Mouse (Mus musculus) hindbrain, embryonic 13.5 days (tissue): ENCODE data around the gene Ghitm. TPM values are rescaled to one million over a fixed set of nuclear protein-coding genes. Genes with fewer than 3 reads are reported as not detected.

Experiments used
- ATAC-seq: fragments of 200-750 bp; cut with Nextera tagmentation; 2 replicates; pipeline ENCODE4 v1.8.0; 2017; ENCODE audit warnings: moderate TSS enrichment; ENCODE audit not compliant: low FRiP score
- H3K27ac ChIP-seq: fragments of 300-500 bp; sonication (generic); 2 replicates; pipeline ENCODE4 v1.5.1; 2015; ENCODE audit warnings: inconsistent platforms, mild to moderate bottlenecking, moderate library complexity
- H3K27me3 ChIP-seq: fragments of 300-500 bp; sonication (generic); 2 replicates; pipeline ENCODE4 v1.6.1; 2015; ENCODE audit warnings: mild to moderate bottlenecking, inconsistent platforms
- H3K36me3 ChIP-seq: fragments of 300-500 bp; sonication (generic); 2 replicates; pipeline ENCODE4 v1.6.1; 2015; ENCODE audit warnings: mild to moderate bottlenecking, inconsistent platforms
- H3K4me1 ChIP-seq: fragments of 300-500 bp; sonication (generic); replicated peaks from 2 replicates; pipeline ENCODE4 v1.6.1; 2015; ENCODE audit warnings: inconsistent platforms
- H3K4me2 ChIP-seq: fragments of 300-500 bp; sonication (generic); 2 replicates; pipeline ENCODE4 v1.6.1; 2015; ENCODE audit warnings: inconsistent platforms, mild to moderate bottlenecking, moderate library complexity
- H3K4me3 ChIP-seq: fragments of 300-500 bp; sonication (generic); 2 replicates; pipeline ENCODE4 v1.5.1; 2015; ENCODE audit warnings: mild to moderate bottlenecking, inconsistent platforms
- H3K9ac ChIP-seq: fragments of 300-500 bp; sonication (generic); 2 replicates; pipeline ENCODE4 v1.6.1; 2015; ENCODE audit warnings: mild to moderate bottlenecking, inconsistent platforms
- H3K9me3 ChIP-seq: fragments of 300-500 bp; sonication (generic); 2 replicates; pipeline ENCODE4 v1.6.1; 2016; ENCODE audit warnings: inconsistent platforms
- WGBS: fragments of 180-500 bp; shearing (Covaris S2); methylation state at CpG from one replicate; pipeline ENCODE4 v1.1.7; 2015; 5-methylcytosine and 5-hydroxymethylcytosine counted together
- polyA plus RNA-seq: library from polyadenylated mRNA; unstranded; fragments of >200 nt; fragmentation: Nextera tagmentation; extraction: Ambion mirVana; gene quantifications from 2 replicates; pipeline ENCODE4 v1.2.1, GENCODE M21; 2015

The Ghitm gene
- polyA plus RNA-seq, 1 experiment from 2014 or later: 199 TPM

- H3K27me3 ChIP-seq: no peaks in the 10 kb centered on the region
- peak overlapping the region; percentile 90 for H3K4me3 ChIP-seq
- WGBS: 2% methylated on average over 40 of the region's 40 CpGs
- H3K4me2 ChIP-seq: peak overlapping the region; percentile 83
- peaks cover 11% of the 10 kb centered on the region for H3K4me1 ChIP-seq
- peak; percentile 26 for ATAC-seq
- peaks cover 25% of the 10 kb centered on the region for H3K36me3 ChIP-seq
- no peaks in the 10 kb centered on the region for H3K9me3 ChIP-seq
- peak overlapping the region; percentile 89 for H3K27ac ChIP-seq
- H3K9ac ChIP-seq: peak overlapping the region; percentile 92
Observed at GRCm38 (mm10) chr14:37134304-37135126, 557 bp downstream of the Ghitm start.

GRCm38 (mm10) chr14:37127652-37128051 is 7.4 kb downstream of the Ghitm start:
- WGBS: 55% methylated on average over 4 of the region's 4 CpGs
- Histone ChIP-seq H3K36me3 (peaks cover 83% of the 10 kb centered on the region), H3K4me3 (no peak overlapping the region)

GRCm38 (mm10) chr14:37119233-37119632 is 15.8 kb downstream of the Ghitm start:
- H3K4me2 ChIP-seq: no peak overlapping the region
- no peaks in the 10 kb centered on the region for H3K4me1 ChIP-seq
- no peak overlapping the region for H3K27ac ChIP-seq
- no peak for ATAC-seq
- no peak overlapping the region for H3K4me3 ChIP-seq
- no peaks in the 10 kb centered on the region for H3K9me3 ChIP-seq
- 97% methylated on average over 4 of the region's 4 CpGs for WGBS
- no peak overlapping the region for H3K9ac ChIP-seq
- peaks cover 47% of the 10 kb centered on the region for H3K36me3 ChIP-seq
- no peaks in the 10 kb centered on the region for H3K27me3 ChIP-seq

More at GRCm38 (mm10) chr14:37127652-37128051, 7.4 kb downstream of the Ghitm start:
- ATAC-seq: no peak
- no peak overlapping the region for H3K9ac ChIP-seq
- H3K9me3 ChIP-seq: no peaks in the 10 kb centered on the region
- no peak overlapping the region for H3K27ac ChIP-seq
- no peaks in the 10 kb centered on the region for H3K4me1 ChIP-seq
- H3K27me3 ChIP-seq: no peaks in the 10 kb centered on the region
- no peak overlapping the region for H3K4me2 ChIP-seq

- WGBS: 72% methylated on average over 3 of the region's 3 CpGs
- no peak within 1 kb of the TSS for H3K4me2 ChIP-seq
Observed at GRCm38 (mm10) chr14:37113922-37114321, 21.1 kb downstream of the Ghitm start, which contains the start of gene 2610528A11Rik. Gene 2610528A11Rik (minus strand): TSS chr14:37114022.

GRCm38 (mm10) chr14:37112931-37113330 is 22.1 kb downstream of the Ghitm start:
- H3K36me3 ChIP-seq: 0 out of 2 replicates have a peak, but pooled peaks cover 2% of the 10 kb centered on the region
- no peak overlapping the region for H3K4me3 ChIP-seq
- no peak overlapping the region for H3K9ac ChIP-seq
- ATAC-seq: no peak
- no peaks in the 10 kb centered on the region for H3K27me3 ChIP-seq
- no peaks in the 10 kb centered on the region for H3K9me3 ChIP-seq
- no peak overlapping the region for H3K27ac ChIP-seq
- 93% methylated on average over 7 of the region's 7 CpGs for WGBS
- no peaks in the 10 kb centered on the region for H3K4me1 ChIP-seq
- no peak overlapping the region for H3K4me2 ChIP-seq

More at GRCm38 (mm10) chr14:37113922-37114321, 21.1 kb downstream of the Ghitm start, which contains the start of gene 2610528A11Rik:
- Histone ChIP-seq H3K9me3 (no peaks in the 10 kb centered on the region), H3K27ac (no peak within 1 kb of the TSS), H3K36me3 (peaks cover 10% of the 10 kb centered on the region), H3K4me1 (no peaks in the 10 kb centered on the region), H3K9ac (no peak within 1 kb of the TSS), H3K4me3 (no peak within 1 kb of the TSS), H3K27me3 (no peaks in the 10 kb centered on the region)
- ATAC-seq: no peak

- Histone ChIP-seq H3K4me3 (no peak overlapping the region), H3K27me3 (no peaks in the 10 kb centered on the region), H3K4me1 (no peaks in the 10 kb centered on the region), H3K36me3 (no peaks in the 10 kb centered on the region), H3K27ac (no peak overlapping the region), H3K9me3 (no peaks in the 10 kb centered on the region), H3K4me2 (no peak overlapping the region), H3K9ac (no peak overlapping the region)
- ATAC-seq: no peak
Observed at GRCm38 (mm10) chr14:37111371-37111770, 23.7 kb downstream of the Ghitm start.

DNA sequence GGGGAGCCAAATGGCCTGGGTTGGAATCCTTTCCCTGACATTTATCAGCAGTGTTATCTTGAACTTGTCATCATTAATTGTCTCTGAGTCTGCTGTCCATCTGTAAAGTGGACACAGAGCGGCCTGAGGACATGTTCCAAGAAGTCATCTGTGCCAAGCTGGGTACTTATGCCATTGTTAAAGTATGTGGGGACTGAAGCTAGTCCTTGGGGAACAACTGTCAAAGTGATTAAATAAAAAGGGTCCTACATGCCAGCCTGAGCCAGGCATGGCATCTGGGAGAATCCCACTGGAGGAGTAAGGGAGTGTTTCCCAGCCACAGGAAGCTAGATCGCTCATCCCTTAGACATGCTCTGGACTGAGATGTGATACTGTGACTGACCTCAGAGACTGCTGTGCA is 24.6 kb downstream of the Ghitm start:
- 83% methylated on average over 2 of the region's 2 CpGs for WGBS
- ATAC-seq: no peak
- Histone ChIP-seq H3K4me1 (no peaks in the 10 kb centered on the region), H3K27ac (no peak overlapping the region), H3K27me3 (no peaks in the 10 kb centered on the region), H3K4me2 (no peak overlapping the region), H3K36me3 (no peaks in the 10 kb centered on the region), H3K9me3 (no peaks in the 10 kb centered on the region), H3K9ac (no peak overlapping the region), H3K4me3 (no peak overlapping the region)

DNA sequence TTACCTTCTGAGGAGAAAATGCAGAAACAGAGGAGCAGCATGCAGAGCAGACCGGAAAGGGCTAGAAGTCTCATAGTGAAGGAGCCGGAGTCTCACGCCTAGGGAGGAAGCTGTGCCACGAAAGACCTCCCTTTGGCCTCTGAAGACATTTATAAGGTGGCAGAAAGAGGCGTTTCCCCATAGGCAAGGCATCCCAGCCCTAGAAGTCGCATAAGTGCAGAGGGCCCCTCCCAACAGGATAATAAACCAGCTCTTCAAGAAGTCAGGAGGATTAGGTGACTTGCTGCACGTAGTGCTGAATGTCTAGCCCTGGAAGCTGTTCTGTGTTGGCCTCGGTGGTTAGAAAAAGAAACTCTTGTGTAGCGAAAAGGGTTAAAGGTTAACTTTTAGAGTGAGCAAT is 25.1 kb downstream of the Ghitm start:
- no peaks in the 10 kb centered on the region for H3K9me3 ChIP-seq
- no peak overlapping the region for H3K4me3 ChIP-seq
- no peaks in the 10 kb centered on the region for H3K4me1 ChIP-seq
- H3K27me3 ChIP-seq: no peaks in the 10 kb centered on the region
- no peak overlapping the region for H3K9ac ChIP-seq
- 73% methylated on average over 9 of the region's 9 CpGs for WGBS
- ATAC-seq: no peak
- no peaks in the 10 kb centered on the region for H3K36me3 ChIP-seq
- no peak overlapping the region for H3K4me2 ChIP-seq
- no peak overlapping the region for H3K27ac ChIP-seq

- H3K27ac ChIP-seq: no peak overlapping the region
- 90% methylated on average over 8 of the region's 8 CpGs for WGBS
- no peaks in the 10 kb centered on the region for H3K27me3 ChIP-seq
- H3K4me2 ChIP-seq: no peak overlapping the region
- no peak overlapping the region for H3K9ac ChIP-seq
- no peaks in the 10 kb centered on the region for H3K9me3 ChIP-seq
- H3K36me3 ChIP-seq: no peaks in the 10 kb centered on the region
- H3K4me1 ChIP-seq: no peaks in the 10 kb centered on the region
- no peak overlapping the region for H3K4me3 ChIP-seq
- no peak for ATAC-seq
Observed at GRCm38 (mm10) chr14:37109460-37109859, 25.6 kb downstream of the Ghitm start.

- Histone ChIP-seq H3K4me3 (no peak overlapping the region), H3K9me3 (no peaks in the 10 kb centered on the region), H3K36me3 (no peaks in the 10 kb centered on the region), H3K27me3 (0 out of 2 replicates have a peak, but pooled peaks cover 7% of the 10 kb centered on the region), H3K4me1 (no peaks in the 10 kb centered on the region), H3K4me2 (no peak overlapping the region), H3K9ac (no peak overlapping the region), H3K27ac (no peak overlapping the region)
- WGBS: 41% methylated on average over 7 of the region's 7 CpGs
- ATAC-seq: no peak
Observed at GRCm38 (mm10) chr14:37105846-37106245, 29.2 kb downstream of the Ghitm start.

DNA sequence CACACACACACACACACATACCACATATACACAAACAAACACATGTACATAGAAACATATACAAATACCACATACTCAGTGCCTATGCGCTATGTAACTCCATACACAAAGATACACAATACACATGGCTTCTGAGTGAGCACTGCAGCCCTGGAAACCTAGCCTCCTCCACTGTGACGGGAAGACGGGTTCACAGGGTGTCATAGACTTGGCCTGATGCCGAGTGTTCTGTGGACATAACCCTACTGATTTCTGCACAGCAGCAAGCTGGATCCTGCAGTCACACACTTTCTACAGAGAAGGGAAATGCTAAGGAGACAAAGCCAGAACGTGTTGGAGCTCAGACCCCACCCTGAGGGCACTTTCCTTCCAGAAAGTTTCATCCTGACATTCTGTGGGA is 30.3 kb downstream of the Ghitm start:
- no peak overlapping the region for H3K4me3 ChIP-seq
- H3K4me1 ChIP-seq: no peaks in the 10 kb centered on the region
- 0 out of 2 replicates have a peak, but pooled peaks have one; percentile 24 for ATAC-seq
- no peaks in the 10 kb centered on the region for H3K36me3 ChIP-seq
- H3K27me3 ChIP-seq: 0 out of 2 replicates have a peak, but pooled peaks cover 10% of the 10 kb centered on the region
- no peak overlapping the region for H3K9ac ChIP-seq
- no peaks in the 10 kb centered on the region for H3K9me3 ChIP-seq
- H3K27ac ChIP-seq: no peak overlapping the region
- H3K4me2 ChIP-seq: no peak overlapping the region
- 66% methylated on average over 5 of the region's 5 CpGs for WGBS

DNA sequence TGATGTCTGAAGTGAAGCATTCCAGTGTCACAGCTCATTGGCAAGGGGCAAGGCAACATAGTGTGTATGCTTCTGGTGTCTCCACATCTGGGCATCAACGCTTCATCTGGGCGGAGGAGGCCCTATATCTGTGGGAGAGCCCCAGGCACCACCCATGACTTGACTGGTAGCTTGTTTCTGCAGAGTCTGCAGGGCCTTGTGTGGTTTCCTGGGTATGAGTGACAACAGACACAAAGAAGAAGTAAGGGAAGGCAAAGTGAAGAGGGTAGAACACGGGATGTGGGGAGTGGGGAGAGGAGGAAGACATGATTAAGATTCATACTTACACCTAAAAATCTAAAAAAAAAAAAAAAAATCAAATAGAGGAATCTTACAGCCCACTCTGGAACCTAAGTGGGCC is 32.6 kb downstream of the Ghitm start:
- no peak overlapping the region for H3K27ac ChIP-seq
- peaks cover 29% of the 10 kb centered on the region for H3K27me3 ChIP-seq
- H3K36me3 ChIP-seq: no peaks in the 10 kb centered on the region
- H3K4me3 ChIP-seq: no peak overlapping the region
- no peaks in the 10 kb centered on the region for H3K9me3 ChIP-seq
- no peak for ATAC-seq
- 78% methylated on average over 3 of the region's 3 CpGs for WGBS
- peaks cover 10% of the 10 kb centered on the region for H3K4me1 ChIP-seq
- H3K9ac ChIP-seq: no peak overlapping the region
- no peak overlapping the region for H3K4me2 ChIP-seq

DNA sequence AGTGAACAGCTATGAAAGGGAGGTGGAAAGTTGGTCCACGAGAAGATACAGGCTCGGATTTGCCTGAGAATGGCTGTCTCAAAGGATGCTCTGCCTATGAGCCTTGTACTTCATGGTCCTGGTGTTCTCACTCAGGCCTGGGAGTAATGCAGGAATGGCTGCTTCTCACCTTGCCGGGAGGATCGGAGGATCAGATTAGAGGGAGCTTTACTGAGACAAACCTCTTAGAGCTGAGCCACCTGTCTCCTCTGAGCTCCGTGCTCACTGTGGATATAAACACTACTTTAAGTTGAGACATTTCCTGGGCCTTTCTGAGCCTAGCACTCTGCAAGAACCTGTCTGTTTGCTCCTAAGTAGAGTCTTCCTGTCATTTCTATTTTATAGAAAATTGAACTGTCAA is 33.5 kb downstream of the Ghitm start:
- no peaks in the 10 kb centered on the region for H3K9me3 ChIP-seq
- no peaks in the 10 kb centered on the region for H3K36me3 ChIP-seq
- no peak overlapping the region for H3K4me2 ChIP-seq
- no peak overlapping the region for H3K4me3 ChIP-seq
- H3K27ac ChIP-seq: no peak overlapping the region
- 76% methylated on average over 5 of the region's 5 CpGs for WGBS
- H3K4me1 ChIP-seq: peaks cover 10% of the 10 kb centered on the region
- no peak overlapping the region for H3K9ac ChIP-seq
- peaks cover 39% of the 10 kb centered on the region for H3K27me3 ChIP-seq
- no peak for ATAC-seq
